Mouse (Mus musculus) ES-Bruce4 (cell line): Measurements from ENCODE around the gene Diaph3.

ENCODE experiments used
- CTCF ChIP-seq: IDR thresholded peaks from one replicate; pipeline ENCODE4 v1.8.1; 2011; ENCODE audit warnings: low read depth, low read length
- EP300 ChIP-seq: IDR thresholded peaks from 2 replicates; pipeline ENCODE4 v1.6.1; 2011; ENCODE audit warnings: low read depth, low read length; ENCODE audit not compliant: insufficient read depth
- POLR2A ChIP-seq: IDR thresholded peaks from one replicate; pipeline ENCODE4 v1.8.1; 2011; ENCODE audit warnings: low read length; ENCODE audit not compliant: insufficient read depth

GRCm38 (mm10) chr14:86844075-86844474, 297.0 kb downstream of the Diaph3 start:
- TF ChIP-seq POLR2A: no peak
- no peak for TF ChIP-seq EP300
- TF ChIP-seq CTCF: no peak
